Mouse (Mus musculus) MEL (cell line): ENCODE results near the gene Themis2. TPM values are rescaled to one million over a fixed set of nuclear protein-coding genes. Genes with fewer than 3 reads are reported as not detected.

Source experiments
- DNase-seq: peaks from one replicate; pipeline ENCODE4 v3.0.0; 2011; ENCODE audit warnings: low read depth, low spot score
- H3K27ac ChIP-seq: 2 replicates; pipeline ENCODE4 v1.5.1; 2012; ENCODE audit warnings: low read depth, mild to moderate bottlenecking, control low read depth, low read length, moderate library complexity; ENCODE audit not compliant: control insufficient read depth
- H3K27me3 ChIP-seq, 2 experiments: fragments of 150-350 bp in 1 of 2; sonication (generic) in 1 of 2; 2 replicates each; pipeline ENCODE4 v1.6.1; 2012; ENCODE audit warnings: low read length in 2 of 2, mild to moderate bottlenecking in 2 of 2, improper control_type of control experiment in 1 of 2, moderate library complexity in 1 of 2; ENCODE audit not compliant: insufficient read depth in 2 of 2, control insufficient read depth in 1 of 2
- H3K36me3 ChIP-seq, 2 experiments: 2 replicates each; pipeline ENCODE4 v1.6.1; 2012 to 2014; ENCODE audit warnings: low read length in 2 of 2, improper control_type of control experiment in 1 of 2, inconsistent platforms in 1 of 2, mild to moderate bottlenecking in 1 of 2; ENCODE audit not compliant: insufficient read depth in 2 of 2, control insufficient read depth in 1 of 2
- H3K4me1 ChIP-seq, 2 experiments: fragments of 150-350 bp in 1 of 2; sonication (generic) in 1 of 2; 2 replicates each; pipeline ENCODE4 v1.6.1; 2012; ENCODE audit warnings: low read length in 2 of 2, improper control_type of control experiment in 1 of 2, mild to moderate bottlenecking in 1 of 2; ENCODE audit not compliant: insufficient read depth in 2 of 2, control insufficient read depth in 1 of 2
- H3K4me3 ChIP-seq, 2 experiments: fragments of 150-350 bp in 1 of 2; sonication (generic) in 1 of 2; 2 replicates each; pipeline ENCODE4 v1.5.1; 2012; ENCODE audit warnings: low read depth in 2 of 2, low read length in 2 of 2, mild to moderate bottlenecking in 2 of 2, moderate library complexity in 2 of 2, control low read depth in 1 of 2, improper control_type of control experiment in 1 of 2; ENCODE audit not compliant: control insufficient read depth in 1 of 2, insufficient read depth in 1 of 2
- H3K79me2 ChIP-seq: 2 replicates; pipeline ENCODE4 v1.6.1; 2012; ENCODE audit warnings: mild to moderate bottlenecking, low read length, moderate library complexity; ENCODE audit not compliant: control insufficient read depth, poor library complexity, insufficient read depth
- H3K9ac ChIP-seq: 2 replicates; pipeline ENCODE4 v1.6.1; 2012; ENCODE audit warnings: low read depth, mild to moderate bottlenecking, control low read depth, low read length, moderate library complexity; ENCODE audit not compliant: control insufficient read depth, poor library complexity, severe bottlenecking
- H3K9me3 ChIP-seq: fragments of 150-350 bp; sonication (generic); replicated peaks from 2 replicates; pipeline ENCODE4 v1.6.1; 2012; ENCODE audit warnings: mild to moderate bottlenecking, low read length, improper control_type of control experiment, moderate library complexity; ENCODE audit not compliant: insufficient read depth
- BHLHE40 ChIP-seq: IDR thresholded peaks from 2 replicates; pipeline ENCODE4 v1.6.1; 2012; ENCODE audit warnings: low read depth, mild to moderate bottlenecking, inconsistent platforms, low read length, improper control_type of control experiment, borderline replicate concordance
- CHD1 ChIP-seq: IDR thresholded peaks from 2 replicates; pipeline ENCODE4 v1.6.1; 2012; ENCODE audit warnings: low read depth, mild to moderate bottlenecking, inconsistent platforms, low read length, improper control_type of control experiment
- CHD2 ChIP-seq: IDR thresholded peaks from 2 replicates; pipeline ENCODE4 v1.6.1; 2011; ENCODE audit warnings: low read length, improper control_type of control experiment
- CTCF ChIP-seq, 3 experiments: IDR thresholded peaks in 2 of 3; conservative IDR thresholded peaks in 1 of 3; 2 replicates each; pipeline ENCODE4 v1.5.1; 2011 to 2012; ENCODE audit warnings: low read length in 3 of 3, low read depth in 2 of 3, mild to moderate bottlenecking in 2 of 3, improper control_type of control experiment in 1 of 3, inconsistent platforms in 1 of 3, mixed read lengths in 1 of 3, moderate library complexity in 1 of 3; ENCODE audit not compliant: control insufficient read depth in 1 of 3, insufficient read depth in 1 of 3, poor library complexity in 1 of 3, severe bottlenecking in 1 of 3
- E2F4 ChIP-seq: IDR thresholded peaks from 2 replicates; pipeline ENCODE4 v1.6.1; 2011; ENCODE audit warnings: low read depth, low read length, improper control_type of control experiment, borderline replicate concordance
- ELF1 ChIP-seq: IDR thresholded peaks from 2 replicates; pipeline ENCODE4 v1.6.1; 2014; ENCODE audit warnings: low read depth, mild to moderate bottlenecking, inconsistent platforms, low read length, improper control_type of control experiment, moderate library complexity
- EP300 ChIP-seq, 2 experiments: IDR thresholded peaks; 2 replicates each; pipeline ENCODE4 v1.6.1; 2011; ENCODE audit warnings: improper control_type of control experiment in 2 of 2, low read length in 2 of 2, low read depth in 1 of 2, mild to moderate bottlenecking in 1 of 2
- GABPA ChIP-seq: IDR thresholded peaks from 2 replicates; pipeline ENCODE4 v1.6.1; 2012; ENCODE audit warnings: low read depth, mild to moderate bottlenecking, inconsistent platforms, low read length, improper control_type of control experiment, moderate library complexity
- GATA1 ChIP-seq: IDR thresholded peaks from 2 replicates; pipeline ENCODE4 v1.6.1; 2011; ENCODE audit warnings: low read depth, low read length, improper control_type of control experiment
- HCFC1 ChIP-seq: IDR thresholded peaks from 2 replicates; pipeline ENCODE4 v1.6.1; 2012; ENCODE audit warnings: low read depth, mild to moderate bottlenecking, inconsistent platforms, low read length, improper control_type of control experiment, moderate library complexity
- JUND ChIP-seq: IDR thresholded peaks from 2 replicates; pipeline ENCODE4 v1.6.1; 2011; ENCODE audit warnings: low read depth, mild to moderate bottlenecking, improper control_type of control experiment, low read length
- KAT2A ChIP-seq: conservative IDR thresholded peaks from 2 replicates; pipeline ENCODE4 v1.6.1; 2012; ENCODE audit warnings: low read depth, low read length, improper control_type of control experiment, inconsistent platforms
- MAFK ChIP-seq: IDR thresholded peaks from 2 replicates; pipeline ENCODE4 v1.6.1; 2011; ENCODE audit warnings: low read depth, mild to moderate bottlenecking, low read length, improper control_type of control experiment, borderline replicate concordance
- MAX ChIP-seq: IDR thresholded peaks from 2 replicates; pipeline ENCODE4 v1.6.1; 2011; ENCODE audit warnings: low read length, improper control_type of control experiment
- MAZ ChIP-seq: IDR thresholded peaks from 2 replicates; pipeline ENCODE4 v1.6.1; 2012; ENCODE audit warnings: low read depth, mild to moderate bottlenecking, inconsistent platforms, low read length, improper control_type of control experiment
- MEF2A ChIP-seq: IDR thresholded peaks from 2 replicates; pipeline ENCODE4 v1.6.1; 2014; ENCODE audit warnings: low read depth, mild to moderate bottlenecking, inconsistent platforms, low read length, improper control_type of control experiment; ENCODE audit not compliant: poor library complexity, insufficient replicate concordance, severe bottlenecking; ENCODE audit errors: extremely low read depth
- MXI1 ChIP-seq: IDR thresholded peaks from 2 replicates; pipeline ENCODE4 v1.6.1; 2011; ENCODE audit warnings: mild to moderate bottlenecking, low read depth, low read length, improper control_type of control experiment
- MYB ChIP-seq: IDR thresholded peaks from 2 replicates; pipeline ENCODE4 v1.6.1; 2011; ENCODE audit warnings: mild to moderate bottlenecking, low read depth, low read length, improper control_type of control experiment
- NRF1 ChIP-seq: IDR thresholded peaks from 2 replicates; pipeline ENCODE4 v1.6.1; 2014; ENCODE audit warnings: low read depth, mild to moderate bottlenecking, inconsistent platforms, low read length, improper control_type of control experiment, moderate library complexity; ENCODE audit not compliant: poor library complexity, insufficient read depth, severe bottlenecking
- POLR2A ChIP-seq, 2 experiments: IDR thresholded peaks; 2 replicates each; pipeline ENCODE4 v1.6.1; 2011 to 2012; ENCODE audit warnings: low read length in 2 of 2, mild to moderate bottlenecking in 2 of 2, control low read depth in 1 of 2, improper control_type of control experiment in 1 of 2, low read depth in 1 of 2, moderate library complexity in 1 of 2; ENCODE audit not compliant: control insufficient read depth in 1 of 2, insufficient read depth in 1 of 2, poor library complexity in 1 of 2
- POLR2AphosphoS2 ChIP-seq: IDR thresholded peaks from 2 replicates; pipeline ENCODE4 v1.6.1; 2011; ENCODE audit warnings: low read length, improper control_type of control experiment
- SIN3A ChIP-seq: IDR thresholded peaks from 2 replicates; pipeline ENCODE4 v1.6.1; 2012; ENCODE audit warnings: low read length, improper control_type of control experiment, inconsistent platforms
- SMC3 ChIP-seq: IDR thresholded peaks from 2 replicates; pipeline ENCODE4 v1.6.1; 2011; ENCODE audit warnings: low read depth, low read length, improper control_type of control experiment
- TAL1 ChIP-seq: IDR thresholded peaks from 2 replicates; pipeline ENCODE4 v1.6.1; 2012; ENCODE audit warnings: mild to moderate bottlenecking, inconsistent platforms, low read length, moderate library complexity, mixed read lengths
- TBP ChIP-seq: IDR thresholded peaks from 2 replicates; pipeline ENCODE4 v1.8.0; 2011; ENCODE audit warnings: low read depth, low read length, improper control_type of control experiment
- TCF12 ChIP-seq: IDR thresholded peaks from 2 replicates; pipeline ENCODE4 v1.6.1; 2014; ENCODE audit warnings: low read depth, mild to moderate bottlenecking, inconsistent platforms, low read length, improper control_type of control experiment, moderate library complexity
- USF1 ChIP-seq: IDR thresholded peaks from 2 replicates; pipeline ENCODE4 v1.6.1; 2014; ENCODE audit warnings: low read depth, mild to moderate bottlenecking, inconsistent platforms, low read length, improper control_type of control experiment, moderate library complexity
- USF2 ChIP-seq, 2 experiments: IDR thresholded peaks; 2 replicates each; pipeline ENCODE4 v1.6.1; 2011 to 2012; ENCODE audit warnings: improper control_type of control experiment in 2 of 2, low read length in 2 of 2, borderline replicate concordance in 1 of 2, inconsistent platforms in 1 of 2, low read depth in 1 of 2, mild to moderate bottlenecking in 1 of 2; ENCODE audit not compliant: insufficient read depth in 1 of 2
- ZKSCAN1 ChIP-seq: IDR thresholded peaks from 2 replicates; pipeline ENCODE4 v1.6.1; 2012; ENCODE audit warnings: low read depth, mild to moderate bottlenecking, inconsistent platforms, low read length, improper control_type of control experiment, moderate library complexity
- ZMIZ1 ChIP-seq: IDR thresholded peaks from 2 replicates; pipeline ENCODE4 v1.6.1; 2012; ENCODE audit warnings: low read depth, mild to moderate bottlenecking, inconsistent platforms, low read length, improper control_type of control experiment, moderate library complexity
- ZNF384 ChIP-seq: IDR thresholded peaks from 2 replicates; pipeline ENCODE4 v1.6.1; 2012; ENCODE audit warnings: low read depth, mild to moderate bottlenecking, inconsistent platforms, low read length, improper control_type of control experiment
- polyA plus RNA-seq, 2 experiments: library from polyadenylated mRNA; stranded (reverse) in 1 of 2; unstranded in 1 of 2; fragments of >175 nt in 1 of 2; fragments of >200 nt in 1 of 2; gene quantifications; 2 replicates each; pipeline versions ENCODE4 v1.2.1 to v1.2.4; 2012; ENCODE audit warnings: low replicate concordance in 2 of 2, low read depth in 1 of 2; ENCODE audit not compliant: insufficient read length in 2 of 2, insufficient read depth in 1 of 2, missing spikeins in 1 of 2
- total RNA-seq: library from RNA; depleted of rRNA; stranded (reverse); fragments of 300-350 nt; gene quantifications from 2 replicates; pipeline ENCODE4 v1.2.3, GENCODE M21; 2012

The Themis2 gene
- total and polyA plus RNA-seq, 3 experiments = 1.0 to 2.6 TPM; not detected in 1

DNA sequence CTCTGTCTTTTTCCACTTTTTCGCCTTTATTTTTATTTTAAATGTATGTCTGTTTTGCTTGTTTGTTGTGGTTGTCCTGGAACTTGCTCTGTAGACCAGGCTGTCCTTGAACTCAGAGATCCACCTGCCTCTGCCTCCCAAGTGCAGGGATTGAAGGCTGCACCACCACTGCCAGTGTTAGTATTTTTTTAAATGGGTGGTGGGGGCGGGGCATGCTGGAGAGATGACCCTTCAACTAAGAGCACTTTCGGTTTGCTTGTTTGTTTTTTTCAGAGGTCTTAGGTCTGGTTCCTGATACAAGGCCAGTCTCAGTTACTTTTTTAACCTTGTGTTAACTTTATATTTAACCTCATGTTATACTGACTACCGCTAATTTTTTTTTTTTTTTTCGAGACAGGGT, 9.0 kb upstream of the Themis2 start:
- Histone ChIP-seq H3K4me1 (peaks cover 24 to 40% of the 10 kb centered on the region in 2 experiments), H3K79me2 (no peaks in the 10 kb centered on the region; the same call in 1 of the 2 replicates), H3K27ac (peak overlapping the region; percentile 98), H3K36me3 (peaks cover 0 to 40% of the 10 kb centered on the region in 2 experiments; a peak in 2 of 4 replicates), H3K9me3 (no peaks in the 10 kb centered on the region), H3K27me3 (no peaks in the 10 kb centered on the region), H3K9ac (peak overlapping the region; percentile 3; the same call in 1 of the 2 replicates), H3K4me3 (peak overlapping the region; percentile 42)
- TF ChIP-seq CHD2 (no peak), MEF2A (no peak), ELF1 (no peak), TBP (no peak), MAZ (no peak), NRF1 (no peak), USF1 (no peak)
- DNase-seq = peak; percentile 73

DNA sequence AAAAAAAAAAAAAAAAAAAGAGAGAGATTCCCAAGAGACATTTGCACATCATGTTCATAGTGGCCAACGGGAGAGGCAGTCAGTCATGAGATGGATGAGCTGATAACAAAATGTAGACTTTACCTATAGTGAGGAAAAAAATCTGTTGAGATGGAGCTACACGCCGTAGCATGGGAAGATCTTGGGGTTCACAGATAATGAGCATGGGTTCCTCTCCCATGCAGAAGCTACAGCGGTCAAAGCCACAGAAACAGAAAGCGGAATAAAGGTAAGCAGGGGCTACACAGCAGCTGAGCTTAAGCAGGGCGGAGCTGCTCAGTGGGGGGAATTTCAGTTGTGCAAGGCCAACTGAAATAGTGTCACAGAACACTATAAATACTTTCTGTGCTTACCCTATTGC, 8.1 kb upstream of the Themis2 start:
- peak overlapping the region; percentile 98 for H3K27ac ChIP-seq
- H3K9me3 ChIP-seq = no peaks in the 10 kb centered on the region
- H3K36me3 ChIP-seq = peaks cover 0 to 40% of the 10 kb centered on the region in 2 experiments; a peak in 2 of 4 replicates
- peak; percentile 89 for DNase-seq
- H3K9ac ChIP-seq = peak overlapping the region; percentile 38; the same call in 1 of the 2 replicates
- peak overlapping the region; percentile 15 to 42 for H3K4me3 ChIP-seq
- H3K79me2 ChIP-seq = no peaks in the 10 kb centered on the region; the same call in 1 of the 2 replicates
- H3K27me3 ChIP-seq = no peaks in the 10 kb centered on the region
- H3K4me1 ChIP-seq = peaks cover 24 to 37% of the 10 kb centered on the region in 2 experiments
- TF ChIP-seq MAFK = no peak
- no peak for TF ChIP-seq GABPA
- no peak for TF ChIP-seq JUND
- TF ChIP-seq E2F4 = no peak
- peak; percentile 77 to 78 for TF ChIP-seq EP300 (IDR thresholded peaks at IDR 0.05; ENCODE audit: low read depth in 1 of 2, low read length in 2 of 2)
- TF ChIP-seq MAZ = 0 out of 2 replicates have a peak, but pooled peaks have one; percentile 3
- TF ChIP-seq SIN3A = peak; percentile 58
- peak; percentile 67 for TF ChIP-seq TCF12
- TF ChIP-seq GATA1 = peak; percentile 65
- TF ChIP-seq SMC3 = no peak
- TF ChIP-seq ZKSCAN1 = peak; percentile 44; the same call in 1 of the 2 replicates
- TF ChIP-seq CTCF (IDR thresholded peaks at IDR 0.05 in 2 of 3, conservative IDR thresholded peaks at IDR 0.05 in 1 of 3; ENCODE audit: control insufficient read depth in 1 of 3, insufficient read depth in 1 of 3, low read depth in 2 of 3, low read length in 3 of 3, poor library complexity in 1 of 3, severe bottlenecking in 1 of 3) = no peak
- TF ChIP-seq USF1 = no peak
- TF ChIP-seq NRF1 = no peak
- peak; percentile 52 for TF ChIP-seq TAL1
- TF ChIP-seq USF2 (IDR thresholded peaks at IDR 0.05; ENCODE audit: borderline replicate concordance in 1 of 2, insufficient read depth in 1 of 2, low read depth in 1 of 2, low read length in 2 of 2) = no peak
- no peak for TF ChIP-seq HCFC1
- no peak for TF ChIP-seq KAT2A
- TF ChIP-seq MAX = peak; percentile 71
- TF ChIP-seq ZMIZ1 = 0 out of 2 replicates have a peak, but pooled peaks have one; percentile 39
- no peak for TF ChIP-seq POLR2A (IDR thresholded peaks at IDR 0.05; ENCODE audit: control insufficient read depth in 1 of 2, insufficient read depth in 1 of 2, low read depth in 1 of 2, low read length in 2 of 2, poor library complexity in 1 of 2)
- TF ChIP-seq BHLHE40 = peak; percentile 10; the same call in 1 of the 2 replicates
- peak; percentile 72 for TF ChIP-seq MXI1
- TF ChIP-seq ZNF384 = peak; percentile 63
- TF ChIP-seq CHD2 = no peak
- TF ChIP-seq CHD1 = no peak
- TF ChIP-seq POLR2AphosphoS2 = no peak
- TF ChIP-seq MYB = peak; percentile 80
